Mouse (Mus musculus) monocyte, adult 2 months (primary cell): Measurements from ENCODE around the gene Ston1.

Source experiments
- DNase-seq, 2 experiments: peaks; one replicate each; pipeline ENCODE4 v3.0.0; 2022; ENCODE audit warnings: low spot score in 2 of 2, low read depth in 1 of 2

The Ston1 gene

DNA sequence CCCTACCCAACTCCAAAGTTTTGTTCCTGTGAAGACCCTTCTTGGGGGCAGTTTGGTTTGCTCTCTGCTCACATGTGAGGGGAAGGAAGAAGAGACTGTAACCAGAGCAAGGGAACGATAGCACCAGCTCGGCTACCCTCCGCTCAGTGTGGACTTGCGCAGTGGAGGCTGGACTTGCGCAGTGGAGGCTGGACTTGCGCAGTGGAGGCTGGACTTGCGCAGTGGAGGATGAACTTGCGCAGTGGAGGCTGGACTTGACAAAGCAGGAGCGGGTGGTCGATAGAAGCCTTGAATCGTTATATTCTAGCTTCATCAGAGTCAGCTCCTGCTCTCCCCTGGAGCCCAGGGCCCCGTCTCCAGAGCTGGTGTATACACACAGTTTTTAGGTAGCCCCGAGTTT, 27.9 kb downstream of the Ston1 start:
- no peak for DNase-seq

GRCm38 (mm10) chr17:88625931-88626330, 28.4 kb downstream of the Ston1 start:
- no peak for DNase-seq

DNA sequence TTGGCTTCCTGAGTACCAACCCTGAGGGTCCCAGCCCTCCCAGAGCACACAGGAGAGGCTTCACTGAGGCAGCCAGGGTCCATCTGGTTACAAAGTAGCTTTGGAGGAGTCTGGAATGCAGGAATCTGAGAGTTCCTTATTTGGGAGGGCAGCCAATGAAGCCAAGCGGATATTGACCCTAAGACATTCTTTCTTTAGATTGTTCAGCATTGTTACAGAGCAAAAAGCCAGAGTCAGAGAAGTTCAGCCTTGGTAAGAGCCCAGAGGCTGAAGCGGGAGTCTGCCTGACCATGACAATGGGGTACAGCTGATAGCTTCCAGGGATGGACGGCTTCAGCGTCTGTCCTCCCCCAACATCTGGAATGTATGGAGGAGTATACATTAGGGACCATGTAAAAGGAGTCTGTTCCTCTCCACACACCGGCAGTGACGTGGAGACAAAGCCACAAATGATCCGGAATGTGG, 28.9 kb downstream of the Ston1 start:
- DNase-seq: no peak

GRCm38 (mm10) chr17:88627150-88627549, 29.7 kb downstream of the Ston1 start:
- DNase-seq: no peak

GRCm38 (mm10) chr17:88628676-88629380, 31.3 kb downstream of the Ston1 start:
- DNase-seq: no peak

- no peak for DNase-seq
Observed at GRCm38 (mm10) chr17:88629381-88629759, 31.9 kb downstream of the Ston1 start.

GRCm38 (mm10) chr17:88629931-88630553, 32.6 kb downstream of the Ston1 start:
- no peak for DNase-seq

DNA sequence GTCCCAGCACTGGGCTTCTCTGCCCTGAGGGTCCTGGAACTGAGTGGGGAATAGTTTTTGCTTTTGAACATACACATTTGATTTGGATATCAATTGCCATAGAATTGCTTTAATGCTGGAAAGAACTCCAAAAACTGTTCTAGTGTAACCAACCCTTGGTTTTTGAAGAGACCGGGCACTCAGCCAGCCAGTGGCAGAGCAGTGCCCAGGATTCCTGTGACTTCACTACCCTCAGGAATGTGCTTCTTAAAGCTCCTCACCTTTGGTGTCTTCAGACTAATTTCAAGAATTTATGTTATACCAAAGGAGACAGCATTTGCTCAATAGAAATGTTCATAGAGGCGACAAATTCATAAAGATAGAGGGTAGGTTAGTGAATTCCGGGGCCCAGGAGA, 33.1 kb downstream of the Ston1 start:
- no peak for DNase-seq

DNA sequence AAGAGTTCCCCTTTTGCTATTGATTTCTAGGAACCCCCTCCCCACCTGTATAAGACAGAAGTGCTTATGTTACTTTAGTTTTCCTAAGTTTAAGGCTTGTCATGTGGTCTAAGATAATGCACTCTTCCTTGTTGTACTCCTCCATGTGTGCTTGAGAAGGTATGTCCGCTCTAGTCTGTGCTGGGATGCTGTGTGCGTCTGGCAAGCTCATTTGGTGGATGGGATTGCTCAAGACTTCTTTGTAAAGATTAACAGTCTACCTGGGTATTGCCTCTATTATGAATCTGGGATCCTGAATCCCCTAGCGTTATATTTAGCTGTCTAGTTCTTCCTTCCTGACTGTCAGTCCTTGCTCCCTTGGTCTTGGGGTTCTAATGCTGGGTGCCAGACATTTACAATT, 35.1 kb downstream of the Ston1 start:
- no peak for DNase-seq

DNA sequence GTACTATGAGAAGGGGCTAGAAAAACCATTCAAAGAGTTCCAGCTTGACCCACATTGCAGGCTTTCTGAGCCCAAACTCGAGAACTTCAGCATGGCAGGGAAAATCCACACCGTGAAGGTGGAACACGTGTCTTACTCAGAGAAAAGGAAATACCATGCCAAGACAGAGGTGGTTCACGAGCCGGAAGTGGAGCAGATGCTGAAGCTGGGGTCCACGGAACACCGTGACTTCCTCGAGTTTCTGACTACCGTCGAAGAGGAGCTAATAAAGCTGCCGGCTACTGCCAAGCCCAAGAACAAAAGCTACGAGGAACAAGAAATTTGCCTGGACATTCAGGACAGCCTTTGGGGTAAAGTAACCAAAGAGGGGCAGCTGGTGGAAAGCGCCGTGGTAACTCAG, 38.6 kb downstream of the Ston1 start:
- DNase-seq: no peak

GRCm38 (mm10) chr17:88636587-88636986, 39.1 kb downstream of the Ston1 start:
- no peak for DNase-seq

DNA sequence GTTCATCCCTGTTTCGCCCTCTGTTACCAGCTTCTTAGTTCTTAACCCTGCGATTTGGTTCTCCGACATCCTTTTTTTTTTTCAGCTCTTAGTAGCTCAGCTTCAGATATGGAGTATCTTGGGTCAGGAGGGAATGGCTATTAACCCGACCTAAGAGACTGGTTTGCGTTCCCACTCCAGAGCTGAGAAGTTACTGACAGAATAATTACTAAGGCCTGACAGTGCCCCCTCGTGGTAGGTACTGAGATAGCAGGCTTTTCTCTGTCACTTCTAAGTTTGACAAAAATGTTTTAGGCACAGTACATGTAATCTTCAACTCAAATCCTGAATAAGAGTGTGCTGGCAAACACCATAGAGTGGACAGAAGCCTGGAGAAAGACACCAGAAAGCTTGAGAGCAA, 43.5 kb downstream of the Ston1 start:
- DNase-seq: peak in 1 of 2 experiments; percentile 14

GRCm38 (mm10) chr17:88641836-88642235, 44.4 kb downstream of the Ston1 start:
- no peak for DNase-seq

DNA sequence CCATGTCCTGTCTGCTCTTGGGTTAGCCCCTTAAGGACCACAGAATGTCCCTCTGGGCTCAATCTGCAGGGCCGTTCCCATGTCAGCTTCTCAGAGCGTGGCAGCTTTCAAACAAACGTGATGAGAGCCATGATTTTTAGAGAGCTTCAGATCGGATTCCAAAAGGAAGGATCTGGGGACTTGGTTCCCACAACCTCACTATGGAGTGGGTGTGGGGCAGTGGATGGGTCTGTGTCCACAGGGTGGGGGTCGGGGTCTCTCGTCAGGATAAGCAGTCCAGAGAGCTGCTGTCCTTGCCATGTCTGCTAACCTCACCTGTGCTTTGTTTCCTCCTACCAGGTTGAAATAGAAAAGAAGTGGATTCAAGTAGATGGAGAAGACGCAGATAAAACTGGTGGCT, 47.4 kb downstream of the Ston1 start:
- no peak for DNase-seq

DNA sequence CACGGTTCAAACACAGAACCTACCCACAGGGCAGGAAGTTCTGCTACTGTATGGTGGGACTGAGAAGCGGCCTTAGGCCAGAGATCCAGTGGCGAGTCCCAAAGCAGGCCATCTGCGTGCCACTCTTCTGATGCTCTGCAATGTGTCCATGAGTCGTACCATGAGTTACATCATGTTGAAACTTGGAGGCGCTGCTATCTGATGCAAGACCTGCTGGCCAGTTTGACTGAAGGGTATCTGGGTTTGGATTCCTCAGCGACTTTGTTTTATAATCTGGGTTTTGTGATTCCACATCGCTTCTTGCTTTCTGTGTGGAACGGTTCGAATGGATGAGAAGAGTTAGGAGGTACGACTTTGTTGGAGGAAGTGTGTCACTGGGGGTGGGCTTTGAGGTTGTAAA, 47.8 kb downstream of the Ston1 start:
- DNase-seq: no peak

GRCm38 (mm10) chr17:88647149-88647548, 49.7 kb downstream of the Ston1 start:
- no peak for DNase-seq

DNA sequence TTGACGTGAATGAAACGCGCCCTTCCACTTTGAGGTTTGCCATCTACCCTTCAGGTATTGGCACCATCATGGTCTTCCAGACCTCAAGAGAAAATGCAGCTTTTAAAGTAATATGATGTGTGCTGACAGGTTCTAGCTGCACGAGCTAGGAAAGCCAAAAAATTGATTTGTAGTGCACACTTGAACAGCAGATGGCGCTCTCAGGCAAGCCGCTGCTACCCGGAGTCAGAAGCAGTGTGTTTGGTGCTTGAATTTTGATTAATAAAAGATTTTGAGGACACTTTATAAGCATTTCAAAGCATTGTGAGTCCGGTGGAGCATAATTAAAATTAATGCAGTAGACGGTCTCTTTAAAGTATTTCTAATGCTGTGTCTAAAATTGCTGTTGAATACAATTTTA, 54.5 kb downstream of the Ston1 start:
- peak in 1 of 2 experiments; percentile 3 for DNase-seq

DNA sequence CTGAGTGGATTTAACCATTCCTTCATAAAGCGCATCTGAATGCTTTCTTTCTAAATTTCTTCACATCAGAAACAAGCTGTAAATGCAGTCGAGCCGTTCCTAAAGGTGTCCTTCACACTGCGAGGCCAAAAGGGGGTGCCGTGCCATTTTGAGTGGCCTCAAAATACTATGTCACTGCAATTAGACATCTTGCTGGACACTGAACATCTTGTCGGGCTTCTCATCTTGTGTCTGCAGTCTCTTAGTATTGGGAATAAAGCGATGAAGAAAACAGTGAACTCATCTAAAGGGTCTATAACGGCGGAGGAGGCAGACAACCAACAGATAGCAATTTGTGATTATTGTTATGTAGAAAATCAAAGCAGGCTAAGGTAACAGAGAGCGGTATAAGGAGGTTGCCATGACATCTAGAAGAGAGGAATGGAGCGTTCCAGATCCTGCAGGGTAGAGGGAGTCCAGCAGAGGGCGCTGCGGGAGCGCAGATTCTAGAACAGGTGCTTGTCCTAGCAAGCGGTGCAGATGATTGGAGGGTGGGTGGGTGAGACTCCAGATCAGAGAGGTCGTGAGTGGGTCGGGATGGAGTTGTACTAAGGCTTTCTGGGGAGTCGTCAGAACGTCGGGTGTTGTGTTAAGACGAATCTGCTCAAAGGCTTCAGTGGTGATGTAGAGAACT, 55.4 kb downstream of the Ston1 start:
- DNase-seq: no peak

DNA sequence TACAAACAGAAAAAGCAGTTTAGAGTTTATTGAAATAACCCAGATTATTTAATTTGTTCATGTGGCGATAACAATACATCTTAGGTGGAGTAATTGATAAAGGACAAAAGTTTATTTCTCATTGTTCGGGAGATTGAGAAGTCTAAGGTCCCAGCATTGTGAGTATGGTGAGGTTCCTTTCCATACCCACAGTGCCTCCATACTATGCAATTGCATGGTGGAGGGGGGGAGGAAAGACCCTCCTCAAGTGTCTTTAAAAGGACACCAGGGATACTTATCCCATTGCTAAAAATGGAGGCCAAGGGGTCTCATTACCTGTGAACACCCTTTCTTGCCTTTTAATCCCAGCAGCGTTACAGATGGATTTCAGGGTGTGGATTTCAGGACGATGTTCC, 55.9 kb downstream of the Ston1 start:
- DNase-seq: no peak

DNA sequence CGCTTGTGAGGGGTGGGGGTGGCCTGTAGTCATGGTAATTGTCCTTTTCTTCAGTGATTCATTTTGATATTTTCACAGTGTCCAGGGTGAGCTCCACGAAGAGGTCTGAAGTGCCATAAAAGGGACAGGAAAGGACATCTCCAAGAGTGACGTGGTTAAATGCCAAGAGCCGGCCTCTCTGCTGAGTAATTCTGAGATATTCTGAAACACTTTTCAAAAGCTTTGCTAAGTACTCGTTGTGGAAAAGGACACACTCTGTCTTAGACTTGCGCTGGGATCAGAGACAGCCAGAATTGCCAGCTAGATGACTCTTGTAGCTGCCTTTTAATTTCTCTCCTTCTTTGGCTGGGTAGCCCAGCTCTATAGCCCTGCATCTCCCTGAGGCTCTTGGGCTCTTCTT, 61.0 kb downstream of the Ston1 start:
- DNase-seq: no peak

DNA sequence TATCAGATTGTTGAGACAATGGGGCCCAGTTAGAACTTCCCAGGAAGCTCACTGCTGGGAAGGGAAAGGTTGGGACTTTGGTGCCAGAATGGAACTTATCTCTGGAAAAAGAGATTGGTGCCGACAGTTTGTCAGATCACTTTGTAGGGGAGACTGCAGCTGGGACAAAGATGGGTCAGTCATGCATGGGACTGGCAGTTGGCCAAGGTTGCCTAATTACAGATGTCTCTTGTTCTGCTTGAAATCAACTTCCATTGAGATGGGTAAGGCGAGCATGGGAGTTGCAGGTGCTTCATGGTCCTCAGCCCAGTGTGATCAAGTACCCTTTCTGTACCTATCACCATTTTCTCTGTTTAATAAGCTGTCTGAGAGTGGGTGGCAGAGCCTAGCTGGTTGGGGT, 68.6 kb downstream of the Ston1 start:
- no peak for DNase-seq

DNA sequence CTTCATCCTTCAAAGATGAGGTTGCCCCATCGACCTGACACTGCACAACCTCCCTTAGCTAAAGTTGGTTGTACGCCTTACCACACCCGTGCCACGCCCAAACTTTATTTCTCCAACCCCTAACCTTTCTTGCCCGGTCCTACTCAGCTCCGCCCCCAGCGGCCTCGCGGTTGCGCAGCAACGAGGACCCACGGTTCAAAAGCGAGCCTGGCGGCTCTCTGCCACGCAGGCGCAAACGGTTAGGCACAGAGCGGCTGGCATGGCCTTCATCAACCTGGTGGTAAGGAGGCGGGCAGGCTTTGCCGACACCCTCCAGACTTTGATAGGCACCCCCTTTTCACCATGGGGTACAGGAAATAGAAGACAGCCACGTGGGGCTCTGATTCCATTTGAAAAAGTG, 71.0 kb downstream of the Ston1 start, which contains the start of gene Gtf2a1l:
Gtf2a1l (plus strand) TSS at position 209 of the 400 bp plus-strand sequence.
- DNase-seq: no peak
